Mouse (Mus musculus): ENCODE results near the gene Smco1. TPM values are rescaled to one million over a fixed set of nuclear protein-coding genes. Genes with fewer than 3 reads are reported as not detected.
"Not testable (repeated sequence)": the region's sequence is repeated elsewhere in the genome, so short reads cannot be mapped to it uniquely, and the experiment has no call there.

Smco1 gene
- polyA plus RNA-seq, 1 experiment from 2014 or later = not detected

DNA sequence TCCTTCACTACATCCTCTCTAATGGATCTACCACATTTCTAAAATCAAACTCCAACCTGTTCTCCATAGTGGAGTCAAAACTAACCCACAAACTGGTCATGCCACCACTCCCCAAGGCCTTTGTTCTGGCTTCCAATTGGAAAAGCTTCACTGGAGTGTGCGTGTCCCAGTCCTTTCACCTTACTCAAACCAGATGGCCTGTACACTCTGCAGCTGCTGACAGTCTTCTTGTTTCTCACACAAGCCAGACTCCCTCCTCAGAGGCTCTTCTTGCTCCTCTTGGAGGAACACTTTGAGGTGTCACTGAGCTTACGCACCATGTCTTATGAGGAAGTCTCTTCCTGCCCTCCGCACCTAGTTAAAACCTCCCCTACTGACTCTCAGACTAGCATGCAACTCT is 27.4 kb upstream of the Smco1 start:
- ATAC-seq (no peak), DNase-seq (ENCODE audit: low spot score) (no peak)
- H3K9me3 ChIP-seq (ENCODE audit: low read length) = no peaks in the 10 kb centered on the region
- WGBS = 75% methylated on average over 3 of the region's 3 CpGs
- H3K27ac ChIP-seq (ENCODE audit: low read length) = no peak overlapping the region
- H3K4me2 ChIP-seq (replicated peaks; ENCODE audit: low read depth, low read length) = no peak overlapping the region
- H3K4me1 ChIP-seq (ENCODE audit: insufficient read depth, low read depth, low read length) = no peaks in the 10 kb centered on the region; the same call in 1 of the 2 replicates
- H3K27me3 ChIP-seq (replicated peaks; ENCODE audit: insufficient read depth, low read length) = no peaks in the 10 kb centered on the region
- H3K36me3 ChIP-seq (ENCODE audit: insufficient read depth, low read length) = no peaks in the 10 kb centered on the region
- TF ChIP-seq EP300 (IDR thresholded peaks at IDR 0.05) (no peak), CTCF (IDR thresholded peaks at IDR 0.05) (no peak)
- H3K4me3 ChIP-seq (ENCODE audit: low read depth, low read length) = no peak overlapping the region
- H3K9ac ChIP-seq (replicated peaks; ENCODE audit: low read depth) = no peak overlapping the region

DNA sequence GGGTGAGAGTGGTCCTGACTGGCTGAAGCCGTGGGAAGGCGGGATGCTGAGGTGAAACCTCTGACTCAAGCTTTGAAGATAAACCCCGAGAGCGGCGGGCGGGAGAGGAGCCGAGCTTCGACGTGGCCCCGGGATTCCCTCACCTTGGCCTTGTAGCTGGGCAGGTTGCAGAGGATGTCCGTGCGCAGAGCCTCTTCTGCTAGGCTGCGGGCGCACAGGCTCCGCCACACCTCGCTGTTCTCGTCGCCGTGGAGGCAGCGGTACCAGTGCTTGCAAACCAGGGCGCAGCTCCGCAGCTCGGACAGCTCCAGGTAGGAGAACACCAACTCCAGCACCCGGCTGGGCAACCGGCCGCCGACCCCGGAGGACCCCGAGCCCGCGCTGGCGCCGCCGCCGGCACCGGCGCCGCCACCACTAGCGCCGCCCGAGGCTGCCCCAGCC is 24.9 kb upstream of the Smco1 start:
- Histone ChIP-seq H3K27me3 (replicated peaks; ENCODE audit: insufficient read depth, low read length) (no peaks in the 10 kb centered on the region), H3K4me3 (ENCODE audit: low read depth, low read length) (peak overlapping the region; percentile 87), H3K9ac (replicated peaks; ENCODE audit: low read depth) (peak overlapping the region; percentile 82), H3K4me2 (replicated peaks; ENCODE audit: low read depth, low read length) (peak overlapping the region; percentile 74), H3K9me3 (ENCODE audit: low read length) (no peaks in the 10 kb centered on the region), H3K36me3 (ENCODE audit: insufficient read depth, low read length) (no peaks in the 10 kb centered on the region), H3K4me1 (ENCODE audit: insufficient read depth, low read depth, low read length) (no peaks in the 10 kb centered on the region; the same call in 1 of the 2 replicates), H3K27ac (ENCODE audit: low read length) (peak overlapping the region; percentile 89)
- DNase-seq (ENCODE audit: low spot score) (peak; percentile 62), ATAC-seq (peak; percentile 52)
- 4% methylated on average over 26 of the region's 41 CpGs for WGBS
- TF ChIP-seq CTCF (IDR thresholded peaks at IDR 0.05) (no peak), EP300 (IDR thresholded peaks at IDR 0.05) (no peak)

DNA sequence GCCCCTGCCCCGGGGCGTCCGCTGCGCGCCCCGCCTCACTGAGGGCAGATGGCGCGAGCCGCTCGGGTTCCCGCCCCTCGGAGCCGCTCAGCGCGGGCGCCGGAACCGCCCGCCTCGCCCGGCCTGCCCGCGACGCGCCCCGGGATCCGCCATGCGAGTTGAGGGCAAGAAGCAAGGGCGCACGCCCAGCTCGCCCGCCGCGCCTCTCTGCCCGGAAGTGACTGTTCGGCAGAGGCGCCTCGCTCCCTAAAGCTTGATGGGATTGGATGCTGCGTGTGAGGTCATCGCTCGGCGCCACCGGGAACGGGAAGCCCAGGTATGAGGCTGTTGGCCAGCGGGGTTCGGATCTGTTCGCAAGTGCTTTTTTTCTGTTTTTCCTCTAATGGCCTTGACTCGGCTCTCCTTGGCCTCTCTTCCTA is 24.3 kb upstream of the Smco1 start, which contains the start of the genes Fbxo45 and Wdr53:
Gene Fbxo45 (minus strand): TSS at position 207 of the 419 bp plus-strand sequence.
Gene Wdr53 (plus strand): TSS at position 276 of the 419 bp plus-strand sequence.
- Histone ChIP-seq H3K36me3 (ENCODE audit: insufficient read depth, low read length) (peaks cover 2% of the 10 kb centered on the region; the same call in 1 of the 2 replicates), H3K9ac (replicated peaks; ENCODE audit: low read depth) (peak within 1 kb of the TSS; percentile 82), H3K9me3 (ENCODE audit: low read length) (no peaks in the 10 kb centered on the region), H3K4me1 (ENCODE audit: insufficient read depth, low read depth, low read length) (no peaks in the 10 kb centered on the region; the same call in 1 of the 2 replicates), H3K4me3 (ENCODE audit: low read depth, low read length) (peak within 1 kb of the TSS; percentile 87), H3K27ac (ENCODE audit: low read length) (peak within 1 kb of the TSS; percentile 89), H3K4me2 (replicated peaks; ENCODE audit: low read depth, low read length) (peak within 1 kb of the TSS; percentile 74), H3K27me3 (replicated peaks; ENCODE audit: insufficient read depth, low read length) (no peaks in the 10 kb centered on the region)
- peak; percentile 98 for DNase-seq (ENCODE audit: low spot score)
- TF ChIP-seq CTCF (IDR thresholded peaks at IDR 0.05) (0 out of 2 replicates have a peak, but pooled peaks have one; percentile 1), EP300 (IDR thresholded peaks at IDR 0.05) (no peak)
- WGBS = under 1% methylated on average over 37 of the region's 48 CpGs
- ATAC-seq = peak; percentile 98

DNA sequence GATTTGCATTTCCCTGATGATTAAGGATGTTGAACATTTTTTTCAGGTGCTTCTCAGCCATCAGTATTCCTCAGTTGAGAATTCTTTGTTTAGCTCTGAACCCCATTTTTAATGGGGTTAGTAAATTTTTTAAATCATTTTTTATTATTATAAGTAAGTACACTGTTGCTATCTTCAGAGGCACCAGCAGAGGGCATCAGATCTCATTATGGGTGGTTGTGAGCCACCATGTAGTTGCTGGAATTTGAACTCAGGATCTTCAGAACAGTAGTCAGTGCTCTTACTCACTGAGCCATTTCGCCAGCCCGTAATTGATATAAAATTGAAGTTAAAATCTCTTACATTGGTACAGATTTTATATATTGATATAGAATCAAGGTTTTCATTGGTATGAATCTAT is 7.0 kb upstream of the Smco1 start:
- not testable (repeated sequence) for H3K36me3 ChIP-seq (ENCODE audit: insufficient read depth, low read length); H3K27me3 ChIP-seq (replicated peaks; ENCODE audit: insufficient read depth, low read length); H3K4me3 ChIP-seq (ENCODE audit: low read depth, low read length); ATAC-seq; H3K9ac ChIP-seq (replicated peaks; ENCODE audit: low read depth); H3K4me1 ChIP-seq (ENCODE audit: insufficient read depth, low read depth, low read length); H3K4me2 ChIP-seq (replicated peaks; ENCODE audit: low read depth, low read length); H3K27ac ChIP-seq (ENCODE audit: low read length); H3K9me3 ChIP-seq (ENCODE audit: low read length); DNase-seq (ENCODE audit: low spot score)
- TF ChIP-seq CTCF (IDR thresholded peaks at IDR 0.05) = peak; percentile 53
- WGBS = 88% methylated on average over 2 of the region's 2 CpGs

DNA sequence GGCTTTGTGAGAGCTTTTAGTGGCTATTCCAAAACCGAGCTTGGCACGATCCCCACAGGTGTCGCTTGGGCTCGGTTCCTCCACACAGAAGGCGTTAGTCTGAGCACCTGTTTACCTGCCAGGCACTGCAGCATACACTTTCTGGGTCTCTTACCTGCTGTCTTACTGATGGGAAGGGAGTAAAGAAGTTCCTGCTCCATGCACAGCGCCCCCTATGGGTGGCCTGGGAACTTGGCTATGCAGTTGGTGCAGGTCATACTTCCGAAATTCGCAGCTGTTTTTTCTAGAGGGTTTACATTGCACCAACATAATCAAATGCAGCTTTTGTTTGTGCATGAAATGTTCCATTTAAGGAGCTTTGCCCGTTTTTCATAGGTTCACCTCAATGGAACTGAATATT is 2.1 kb downstream of the Smco1 start:
- H3K4me3 ChIP-seq (ENCODE audit: low read depth, low read length) = no peak overlapping the region
- TF ChIP-seq EP300 (IDR thresholded peaks at IDR 0.05) = no peak
- TF ChIP-seq CTCF (IDR thresholded peaks at IDR 0.05) = peak; percentile 57
- whole genome bisulfite sequencing = 45% methylated on average over 9 of the region's 9 CpGs
- ATAC-seq = no peak
- no peak overlapping the region for H3K9ac ChIP-seq (replicated peaks; ENCODE audit: low read depth)
- peak; percentile 12 for DNase-seq (ENCODE audit: low spot score)
- H3K4me1 ChIP-seq (ENCODE audit: insufficient read depth, low read depth, low read length) = peaks cover under 1% of the 10 kb centered on the region; the same call in 1 of the 2 replicates
- no peaks in the 10 kb centered on the region for H3K9me3 ChIP-seq (ENCODE audit: low read length)
- H3K4me2 ChIP-seq (replicated peaks; ENCODE audit: low read depth, low read length) = no peak overlapping the region
- no peak overlapping the region for H3K27ac ChIP-seq (ENCODE audit: low read length)
- no peaks in the 10 kb centered on the region for H3K36me3 ChIP-seq (ENCODE audit: insufficient read depth, low read length)
- no peaks in the 10 kb centered on the region for H3K27me3 ChIP-seq (replicated peaks; ENCODE audit: insufficient read depth, low read length)

DNA sequence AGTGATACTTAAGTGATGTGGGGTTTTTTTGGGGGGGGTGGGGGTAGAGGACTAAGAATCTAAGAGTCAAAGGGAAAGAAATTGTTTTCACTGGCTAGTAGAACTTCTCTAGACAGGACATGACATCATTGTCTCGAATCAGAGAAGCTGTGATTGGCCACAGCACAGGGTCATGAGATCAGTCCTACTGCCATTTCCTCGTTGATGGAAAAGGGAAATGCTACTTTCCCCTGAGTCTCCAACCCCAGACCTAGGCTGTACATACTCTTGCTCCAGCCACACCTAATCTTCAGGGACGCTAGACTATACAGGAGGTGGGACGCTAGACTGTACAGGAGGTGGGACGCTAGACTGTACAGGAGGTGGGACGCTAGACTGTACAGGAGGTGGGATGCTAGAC is 3.8 kb downstream of the Smco1 start:
- no peaks in the 10 kb centered on the region for H3K27me3 ChIP-seq (replicated peaks; ENCODE audit: insufficient read depth, low read length)
- H3K9ac ChIP-seq (replicated peaks; ENCODE audit: low read depth) = no peak overlapping the region
- ATAC-seq = no peak
- H3K4me2 ChIP-seq (replicated peaks; ENCODE audit: low read depth, low read length) = no peak overlapping the region
- WGBS = 80% methylated on average over 6 of the region's 6 CpGs
- TF ChIP-seq CTCF (IDR thresholded peaks at IDR 0.05) (no peak), EP300 (IDR thresholded peaks at IDR 0.05) (no peak)
- H3K4me3 ChIP-seq (ENCODE audit: low read depth, low read length) = no peak overlapping the region
- H3K36me3 ChIP-seq (ENCODE audit: insufficient read depth, low read length) = no peaks in the 10 kb centered on the region
- no peak overlapping the region for H3K27ac ChIP-seq (ENCODE audit: low read length)
- no peaks in the 10 kb centered on the region for H3K9me3 ChIP-seq (ENCODE audit: low read length)
- DNase-seq (ENCODE audit: low spot score) = no peak
- H3K4me1 ChIP-seq (ENCODE audit: insufficient read depth, low read depth, low read length) = peaks cover 4% of the 10 kb centered on the region; the same call in 1 of the 2 replicates
